Mouse (Mus musculus) urinary bladder, postnatal 0 days (tissue): ENCODE data around the gene Tgm3. TPM values are rescaled to one million over a fixed set of nuclear protein-coding genes. Genes with fewer than 3 reads are reported as not detected.

Experiments
- microRNA-seq: library from miRNA; unstranded; fragments of <30 nt; microRNA quantifications from one replicate; pipeline ENCODE4, GENCODE M21; 2016
- polyA plus RNA-seq: library from polyadenylated mRNA; unstranded; fragments of >200 nt; fragmentation: Nextera tagmentation; extraction: Ambion mirVana; gene quantifications from 2 replicates; pipeline ENCODE4 v1.2.1, GENCODE M21; 2015

Tgm3 gene
- 0.74 and 1.0 TPM in 2 replicates for polyA plus RNA-seq

DNA sequence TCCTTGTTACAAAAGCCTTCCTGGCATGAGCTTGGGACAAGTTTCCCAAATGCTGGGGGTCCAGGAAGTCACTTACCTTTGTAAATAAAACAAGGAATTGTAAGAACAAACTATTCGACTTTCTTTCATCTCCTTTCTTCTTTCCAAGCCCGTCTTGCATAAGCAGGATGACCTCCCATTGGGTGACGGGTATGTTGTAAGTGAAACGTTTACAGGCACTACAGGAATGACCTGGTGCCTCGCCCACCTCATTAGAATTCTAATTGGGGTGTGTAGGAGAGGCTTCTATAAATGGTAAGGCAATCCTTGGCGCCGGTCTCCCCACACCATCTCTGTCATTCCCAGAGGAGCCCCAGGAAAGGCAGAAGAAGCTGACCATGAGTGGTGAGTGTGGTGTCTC is at the start of gene Tgm3:
Gene Tgm3 (plus strand): TSS at position 324 of the 400 bp plus-strand sequence.

Small RNA genes lying within 50 kb of the gene (microRNA-seq; reads per million reads assigned to microRNA genes)
- gene Mir6339, result not detected

Other genes starting within 250 kb of the Tgm3 start
- 5.1 and 5.8 TPM in 2 replicates for gene Stk35, start 211.8 kb upstream of the Tgm3 start, polyA plus RNA-seq
- gene Tgm6, start 100.1 kb downstream of the Tgm3 start, polyA plus RNA-seq, result 0.15 and 0.16 TPM in 2 replicates
- 345 and 359 TPM in 2 replicates for gene Snrpb, start 167.1 kb downstream of the Tgm3 start, polyA plus RNA-seq
- gene Tmc2, start 182.8 kb downstream of the Tgm3 start, polyA plus RNA-seq, result not detected in 2 replicates